Mouse (Mus musculus): ENCODE measurements around the gene Il21r. TPM values are rescaled to one million over a fixed set of nuclear protein-coding genes. Genes with fewer than 3 reads are reported as not detected.

The Il21r gene
- polyA plus RNA-seq, 1 experiment from 2014 or later: 34.1 TPM

GRCm38 (mm10) chr7:125580220-125580549 is 23.0 kb upstream of the Il21r start:
- H3K36me3 ChIP-seq (ENCODE audit: inconsistent target): peaks cover 19% of the 10 kb centered on the region; the same call in 1 of the 2 replicates
- no peak overlapping the region for H3K4me3 ChIP-seq (ENCODE audit: inconsistent target)
- 100% methylated on average over 1 of the region's 1 CpGs for WGBS (ENCODE audit: missing documents)
- H3K79me2 ChIP-seq (ENCODE audit: inconsistent target): no peaks in the 10 kb centered on the region
- H3K27ac ChIP-seq: no peak overlapping the region

GRCm38 (mm10) chr7:125580625-125581316 is 22.5 kb upstream of the Il21r start:
- Histone ChIP-seq H3K36me3 (ENCODE audit: inconsistent target) (peaks cover 14% of the 10 kb centered on the region; the same call in 1 of the 2 replicates), H3K27ac (no peak overlapping the region)
- 14% methylated on average over 16 of the region's 16 CpGs for WGBS (ENCODE audit: missing documents)

GRCm38 (mm10) chr7:125581317-125581672 is 21.9 kb upstream of the Il21r start:
- Histone ChIP-seq H3K36me3 (ENCODE audit: inconsistent target) (peaks cover 9% of the 10 kb centered on the region; the same call in 1 of the 2 replicates), H3K27ac (no peak overlapping the region), H3K4me3 (ENCODE audit: inconsistent target) (no peak overlapping the region; the same call in 1 of the 2 replicates), H3K79me2 (ENCODE audit: inconsistent target) (no peaks in the 10 kb centered on the region)
- WGBS (ENCODE audit: missing documents): 2% methylated on average over 21 of the region's 21 CpGs

More at GRCm38 (mm10) chr7:125580625-125581316, 22.5 kb upstream of the Il21r start:
- no peak overlapping the region; the same call in 1 of the 2 replicates for H3K4me3 ChIP-seq (ENCODE audit: inconsistent target)
- H3K79me2 ChIP-seq (ENCODE audit: inconsistent target): no peaks in the 10 kb centered on the region

GRCm38 (mm10) chr7:125583325-125584004 is 19.8 kb upstream of the Il21r start:
- peak overlapping the region; percentile 21; the same call in 1 of the 2 replicates for H3K27ac ChIP-seq
- 34% methylated on average over 6 of the region's 6 CpGs for WGBS (ENCODE audit: missing documents)
- no peaks in the 10 kb centered on the region for H3K79me2 ChIP-seq (ENCODE audit: inconsistent target)
- H3K4me3 ChIP-seq (ENCODE audit: inconsistent target): no peak overlapping the region
- no peaks in the 10 kb centered on the region for H3K36me3 ChIP-seq (ENCODE audit: inconsistent target)

- no peaks in the 10 kb centered on the region for H3K36me3 ChIP-seq (ENCODE audit: inconsistent target)
- no peaks in the 10 kb centered on the region for H3K79me2 ChIP-seq (ENCODE audit: inconsistent target)
- 76% methylated on average over 5 of the region's 5 CpGs for WGBS (ENCODE audit: missing documents)
- no peak overlapping the region for H3K27ac ChIP-seq
- H3K4me3 ChIP-seq (ENCODE audit: inconsistent target): no peak overlapping the region
Measured at GRCm38 (mm10) chr7:125584005-125584369, 19.2 kb upstream of the Il21r start.

- WGBS (ENCODE audit: missing documents): 97% methylated on average over 20 of the region's 23 CpGs
- Histone ChIP-seq H3K36me3 (ENCODE audit: inconsistent target) (no peaks in the 10 kb centered on the region), H3K4me3 (ENCODE audit: inconsistent target) (no peak overlapping the region), H3K27ac (no peak overlapping the region), H3K79me2 (ENCODE audit: inconsistent target) (no peaks in the 10 kb centered on the region)
Measured at GRCm38 (mm10) chr7:125586355-125586754, 16.9 kb upstream of the Il21r start.

GRCm38 (mm10) chr7:125588721-125589120 is 14.5 kb upstream of the Il21r start:
- WGBS (ENCODE audit: missing documents): 34% methylated on average over 4 of the region's 4 CpGs
- Histone ChIP-seq H3K79me2 (ENCODE audit: inconsistent target) (no peaks in the 10 kb centered on the region), H3K36me3 (ENCODE audit: inconsistent target) (no peaks in the 10 kb centered on the region), H3K4me3 (ENCODE audit: inconsistent target) (no peak overlapping the region), H3K27ac (no peak overlapping the region)

- no peaks in the 10 kb centered on the region for H3K36me3 ChIP-seq (ENCODE audit: inconsistent target)
- 95% methylated on average over 7 of the region's 7 CpGs for WGBS (ENCODE audit: missing documents)
- no peak overlapping the region for H3K4me3 ChIP-seq (ENCODE audit: inconsistent target)
- no peaks in the 10 kb centered on the region for H3K79me2 ChIP-seq (ENCODE audit: inconsistent target)
- H3K27ac ChIP-seq: no peak overlapping the region
Measured at GRCm38 (mm10) chr7:125589896-125590295, 13.3 kb upstream of the Il21r start.

GRCm38 (mm10) chr7:125593831-125594230 is 9.4 kb upstream of the Il21r start:
- no peak overlapping the region for H3K4me3 ChIP-seq (ENCODE audit: inconsistent target)
- WGBS (ENCODE audit: missing documents): 33% methylated on average over 4 of the region's 4 CpGs
- H3K36me3 ChIP-seq (ENCODE audit: inconsistent target): no peaks in the 10 kb centered on the region
- H3K79me2 ChIP-seq (ENCODE audit: inconsistent target): no peaks in the 10 kb centered on the region
- peak overlapping the region; percentile 63 for H3K27ac ChIP-seq

- no peaks in the 10 kb centered on the region for H3K79me2 ChIP-seq (ENCODE audit: inconsistent target)
- peak overlapping the region; percentile 77 for H3K27ac ChIP-seq
- 10% methylated on average over 2 of the region's 3 CpGs for WGBS (ENCODE audit: missing documents)
- no peak overlapping the region for H3K4me3 ChIP-seq (ENCODE audit: inconsistent target)
- no peaks in the 10 kb centered on the region for H3K36me3 ChIP-seq (ENCODE audit: inconsistent target)
Measured at GRCm38 (mm10) chr7:125596406-125596805, 6.8 kb upstream of the Il21r start.

GRCm38 (mm10) chr7:125597083-125597482 is 6.1 kb upstream of the Il21r start:
- no peak overlapping the region for H3K4me3 ChIP-seq (ENCODE audit: inconsistent target)
- 12% methylated on average over 9 of the region's 9 CpGs for WGBS (ENCODE audit: missing documents)
- H3K36me3 ChIP-seq (ENCODE audit: inconsistent target): no peaks in the 10 kb centered on the region
- H3K27ac ChIP-seq: peak overlapping the region; percentile 77
- no peaks in the 10 kb centered on the region for H3K79me2 ChIP-seq (ENCODE audit: inconsistent target)

GRCm38 (mm10) chr7:125597516-125598347 is 5.5 kb upstream of the Il21r start:
- no peaks in the 10 kb centered on the region for H3K36me3 ChIP-seq (ENCODE audit: inconsistent target)
- peaks cover 1% of the 10 kb centered on the region; the same call in 1 of the 2 replicates for H3K79me2 ChIP-seq (ENCODE audit: inconsistent target)
- peak overlapping the region; percentile 77 for H3K27ac ChIP-seq
- H3K4me3 ChIP-seq (ENCODE audit: inconsistent target): no peak overlapping the region
- 89% methylated on average over 11 of the region's 11 CpGs for WGBS (ENCODE audit: missing documents)

GRCm38 (mm10) chr7:125599373-125599973 is 3.8 kb upstream of the Il21r start:
- Histone ChIP-seq H3K4me3 (ENCODE audit: inconsistent target) (no peak overlapping the region), H3K36me3 (ENCODE audit: inconsistent target) (no peaks in the 10 kb centered on the region), H3K27ac (peak overlapping the region; percentile 98), H3K79me2 (ENCODE audit: inconsistent target) (peaks cover 19% of the 10 kb centered on the region; the same call in 1 of the 2 replicates)
- 10% methylated on average over 4 of the region's 4 CpGs for WGBS (ENCODE audit: missing documents)

- WGBS (ENCODE audit: missing documents): 65% methylated on average over 10 of the region's 10 CpGs
- Histone ChIP-seq H3K36me3 (ENCODE audit: inconsistent target) (no peaks in the 10 kb centered on the region), H3K79me2 (ENCODE audit: inconsistent target) (peaks cover 25% of the 10 kb centered on the region; the same call in 1 of the 2 replicates), H3K27ac (peak overlapping the region; percentile 98), H3K4me3 (ENCODE audit: inconsistent target) (no peak overlapping the region)
Measured at GRCm38 (mm10) chr7:125600136-125600535, 3.1 kb upstream of the Il21r start.

Measured in macrophage (primary cell).